Mouse (Mus musculus): ENCODE measurements around the gene Inafm1. TPM values are rescaled to one million over a fixed set of nuclear protein-coding genes. Genes with fewer than 3 reads are reported as not detected.
"Not testable (repeated sequence)": the region's sequence is repeated elsewhere in the genome, so short reads cannot be mapped to it uniquely, and the experiment has no call there.

The Inafm1 gene
- polyA plus RNA-seq, 1 experiment from 2014 or later = 20.5 TPM

DNA sequence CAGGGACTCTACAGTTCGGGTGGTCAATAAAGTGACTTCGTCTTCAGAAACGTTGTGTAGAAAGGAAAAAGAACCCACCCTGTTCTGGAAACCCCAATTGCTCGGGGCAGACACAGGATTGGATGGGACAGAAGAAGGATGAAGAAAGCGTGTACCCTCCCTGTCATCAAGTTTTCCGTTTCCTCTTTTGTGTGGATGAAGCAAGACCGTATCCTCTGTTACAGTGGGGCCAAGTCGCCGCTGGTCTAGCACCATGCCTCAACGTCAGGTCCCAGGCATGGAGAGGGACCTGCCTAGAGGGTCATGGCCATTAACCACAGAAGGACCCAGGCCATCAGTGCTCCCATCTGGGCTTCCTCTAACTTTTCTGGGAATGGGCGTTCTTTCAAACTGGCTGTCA is 15.6 kb downstream of the Inafm1 start:
- no peaks in the 10 kb centered on the region for H3K36me3 ChIP-seq
- H3K9ac ChIP-seq (replicated peaks) = no peak overlapping the region
- no peak overlapping the region for H3K4me3 ChIP-seq
- no peaks in the 10 kb centered on the region for H3K27me3 ChIP-seq
- no peak overlapping the region for H3K27ac ChIP-seq (replicated peaks)
- no peak overlapping the region for H3K4me2 ChIP-seq (replicated peaks)
- WGBS = 89% methylated on average over 11 of the region's 11 CpGs
- no peaks in the 10 kb centered on the region for H3K9me3 ChIP-seq
- H3K4me1 ChIP-seq = no peaks in the 10 kb centered on the region
- ATAC-seq (ENCODE audit: low FRiP score, low read depth) = no peak

DNA sequence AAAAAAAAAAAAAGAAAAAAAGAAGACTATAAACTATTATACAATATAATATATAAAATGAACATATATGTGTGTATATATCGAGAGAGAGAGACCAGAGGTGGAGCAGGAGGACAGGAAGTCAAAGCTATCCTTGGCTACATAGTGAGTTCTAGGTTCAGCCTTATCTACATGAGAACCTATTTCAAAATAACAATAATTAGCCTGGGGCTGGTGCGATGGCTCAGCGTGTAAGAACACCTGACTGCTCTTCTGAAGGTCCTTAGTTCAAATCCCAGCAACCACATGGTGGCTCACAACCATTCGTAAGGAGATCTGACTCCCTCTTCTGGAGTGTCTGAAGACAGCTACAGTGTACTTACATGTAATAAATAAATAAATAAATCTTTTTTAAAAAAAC is 17.5 kb downstream of the Inafm1 start:
- H3K36me3 ChIP-seq; H3K4me1 ChIP-seq; H3K27me3 ChIP-seq; H3K9me3 ChIP-seq; H3K9ac ChIP-seq (replicated peaks); ATAC-seq (ENCODE audit: low FRiP score, low read depth); H3K27ac ChIP-seq (replicated peaks); H3K4me3 ChIP-seq; H3K4me2 ChIP-seq (replicated peaks): not testable (repeated sequence)
- 80% methylated on average over 4 of the region's 4 CpGs for WGBS

DNA sequence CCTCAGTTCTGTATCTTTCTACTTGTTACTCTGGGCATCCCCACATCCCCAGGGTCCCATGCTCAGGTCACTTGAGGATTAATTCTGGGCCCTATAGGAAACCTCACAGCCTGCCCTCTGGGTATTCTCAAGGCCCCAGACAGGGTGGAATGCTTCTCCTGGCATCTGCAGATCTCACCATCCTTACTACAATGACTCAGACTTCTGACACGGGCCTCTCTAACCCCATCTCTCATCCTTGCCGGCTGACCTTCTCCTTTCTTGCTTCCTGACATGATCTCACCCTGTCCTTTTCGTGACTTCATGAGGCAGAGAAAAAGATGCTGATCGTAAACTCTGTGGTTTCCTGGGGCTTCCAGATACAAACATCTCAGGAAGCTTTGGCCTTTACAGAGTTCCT is 19.2 kb downstream of the Inafm1 start:
- Histone ChIP-seq H3K9ac (replicated peaks) (no peak overlapping the region), H3K9me3 (no peaks in the 10 kb centered on the region), H3K4me1 (no peaks in the 10 kb centered on the region), H3K36me3 (no peaks in the 10 kb centered on the region), H3K27ac (replicated peaks) (no peak overlapping the region), H3K4me3 (no peak overlapping the region), H3K27me3 (no peaks in the 10 kb centered on the region), H3K4me2 (replicated peaks) (no peak overlapping the region)
- WGBS = 70% methylated on average over 4 of the region's 4 CpGs
- ATAC-seq (ENCODE audit: low FRiP score, low read depth) = no peak

DNA sequence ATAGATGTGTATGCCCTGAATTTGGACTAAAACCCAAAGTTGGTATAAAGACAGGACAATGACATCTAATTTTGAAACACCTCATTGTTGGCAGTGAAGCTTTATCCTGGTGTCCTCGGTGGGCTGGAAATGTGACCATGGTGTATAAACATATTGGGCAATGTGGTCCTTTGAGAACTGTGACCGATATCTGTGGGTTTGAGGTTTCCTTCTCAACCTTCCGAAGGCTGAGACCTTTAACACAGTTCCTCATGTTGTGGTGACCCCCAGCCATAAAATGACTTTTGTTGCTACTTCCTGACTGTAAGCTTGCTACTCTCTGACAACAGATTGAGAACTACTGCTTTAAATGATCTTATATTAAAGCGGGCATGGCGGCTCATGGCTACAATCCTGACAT is 22.7 kb downstream of the Inafm1 start:
- Histone ChIP-seq H3K4me3 (no peak overlapping the region), H3K4me1 (no peaks in the 10 kb centered on the region), H3K9me3 (no peaks in the 10 kb centered on the region), H3K36me3 (no peaks in the 10 kb centered on the region), H3K9ac (replicated peaks) (no peak overlapping the region), H3K27me3 (no peaks in the 10 kb centered on the region), H3K4me2 (replicated peaks) (no peak overlapping the region), H3K27ac (replicated peaks) (no peak overlapping the region)
- no peak for ATAC-seq (ENCODE audit: low FRiP score, low read depth)
- WGBS = 85% methylated on average over 5 of the region's 5 CpGs

DNA sequence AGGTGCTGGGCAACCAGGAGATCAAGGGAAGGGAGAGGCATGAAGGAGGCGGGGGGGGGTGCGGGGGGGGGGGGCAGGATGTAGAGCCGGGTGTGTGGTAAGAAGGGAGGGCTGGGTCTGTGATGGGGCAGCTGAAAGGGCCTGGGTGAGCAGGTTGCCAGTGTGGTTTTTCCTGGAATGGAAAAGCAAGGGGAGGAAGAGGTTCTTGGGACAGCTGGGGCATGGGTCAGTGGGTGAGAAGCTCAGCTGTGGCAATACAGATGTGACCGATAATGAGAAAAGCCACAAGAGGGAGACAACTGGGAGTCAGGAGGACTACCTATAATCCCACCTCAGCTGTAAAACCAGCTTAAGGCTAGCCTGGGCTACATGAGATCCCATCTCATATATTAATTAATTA is 27.5 kb downstream of the Inafm1 start:
- no peaks in the 10 kb centered on the region for H3K4me1 ChIP-seq
- no peaks in the 10 kb centered on the region for H3K9me3 ChIP-seq
- H3K36me3 ChIP-seq = no peaks in the 10 kb centered on the region
- no peak for ATAC-seq (ENCODE audit: low FRiP score, low read depth)
- H3K27me3 ChIP-seq = no peaks in the 10 kb centered on the region
- WGBS = 70% methylated on average over 1 of the region's 4 CpGs
- H3K4me3 ChIP-seq = no peak overlapping the region
- no peak overlapping the region for H3K4me2 ChIP-seq (replicated peaks)
- no peak overlapping the region for H3K27ac ChIP-seq (replicated peaks)
- no peak overlapping the region for H3K9ac ChIP-seq (replicated peaks)

DNA sequence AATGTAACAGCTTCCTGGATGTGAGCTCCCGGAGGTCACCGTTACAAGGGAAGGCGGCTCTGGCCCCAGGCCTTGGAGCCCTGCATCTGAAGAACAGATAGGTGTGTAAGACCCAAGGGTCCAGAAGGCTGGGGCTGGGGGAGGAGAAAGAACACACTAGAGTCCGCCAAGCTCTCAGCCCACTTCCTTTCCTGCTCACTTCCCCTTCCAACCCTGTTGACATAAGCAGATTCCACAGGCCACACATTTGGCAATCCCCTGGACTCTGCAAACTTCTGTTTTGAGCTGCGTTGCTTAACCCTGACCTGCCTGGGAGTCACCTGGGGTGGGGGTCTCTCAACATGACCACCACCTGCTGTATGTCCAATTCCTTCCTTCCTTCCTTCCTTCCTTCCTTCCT is 29.4 kb downstream of the Inafm1 start, which contains the start of gene C5ar2:
Gene C5ar2, minus strand, starts transcription at position 88 of the 400 bp plus-strand sequence.
- ATAC-seq (ENCODE audit: low FRiP score, low read depth) = no peak
- WGBS = 82% methylated on average over 5 of the region's 5 CpGs
- H3K9ac ChIP-seq (replicated peaks) = no peak within 1 kb of the TSS

DNA sequence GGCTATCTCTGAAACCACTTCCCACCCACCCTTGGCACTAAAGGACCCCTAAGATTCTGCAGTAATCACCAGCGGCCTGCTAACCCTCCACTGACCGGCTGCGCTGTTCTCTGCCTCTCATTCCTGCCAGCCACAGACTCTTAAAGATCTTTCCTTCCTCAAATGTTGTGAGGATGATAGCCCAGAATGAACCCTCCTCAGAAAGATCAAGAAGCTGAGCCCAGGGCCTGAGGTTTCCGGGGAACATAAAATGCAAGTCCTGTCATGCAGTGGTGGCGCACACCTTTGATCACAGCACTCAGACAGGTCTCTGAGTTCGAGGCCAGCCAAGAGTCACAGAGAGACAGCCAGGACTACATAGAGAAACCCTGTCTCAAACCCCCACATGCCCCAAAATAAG is 31.2 kb downstream of the Inafm1 start:
- no peaks in the 10 kb centered on the region for H3K4me1 ChIP-seq
- ATAC-seq (ENCODE audit: low FRiP score, low read depth) = no peak
- H3K9ac ChIP-seq (replicated peaks) = no peak overlapping the region
- no peaks in the 10 kb centered on the region for H3K27me3 ChIP-seq
- 86% methylated on average over 6 of the region's 6 CpGs for WGBS
- H3K9me3 ChIP-seq = no peaks in the 10 kb centered on the region
- no peaks in the 10 kb centered on the region for H3K36me3 ChIP-seq
- H3K27ac ChIP-seq (replicated peaks) = no peak overlapping the region
- H3K4me3 ChIP-seq = no peak overlapping the region
- H3K4me2 ChIP-seq (replicated peaks) = no peak overlapping the region

More for the DNA sequence above, 29.4 kb downstream of the Inafm1 start, which contains the start of gene C5ar2:
- Histone ChIP-seq H3K4me2 (replicated peaks) (no peak within 1 kb of the TSS), H3K27ac (replicated peaks) (no peak within 1 kb of the TSS), H3K4me3 (no peak within 1 kb of the TSS), H3K4me1 (no peaks in the 10 kb centered on the region), H3K9me3 (no peaks in the 10 kb centered on the region), H3K36me3 (no peaks in the 10 kb centered on the region), H3K27me3 (no peaks in the 10 kb centered on the region)

DNA sequence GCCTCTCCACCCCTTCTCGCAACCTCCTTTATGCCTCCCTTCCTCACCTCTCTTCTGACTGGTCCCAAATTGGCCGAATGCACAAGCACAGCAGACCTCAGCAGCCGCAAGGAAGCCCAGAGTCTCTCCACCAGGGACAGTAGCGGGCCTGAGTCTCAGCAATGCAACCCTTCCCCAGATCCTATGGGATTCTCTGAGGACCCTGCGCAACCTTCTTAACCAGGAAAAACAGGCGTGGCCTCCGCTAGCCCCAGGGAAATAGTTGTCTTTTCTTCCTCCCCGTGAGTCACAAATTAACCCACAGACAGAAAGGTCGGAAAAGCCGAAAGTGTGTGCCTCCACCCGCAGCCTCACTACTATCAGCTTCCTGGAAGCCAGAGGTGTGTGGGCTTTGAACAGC is 31.6 kb downstream of the Inafm1 start:
- no peak overlapping the region for H3K4me2 ChIP-seq (replicated peaks)
- ATAC-seq (ENCODE audit: low FRiP score, low read depth) = no peak
- WGBS = 67% methylated on average over 11 of the region's 11 CpGs

DNA sequence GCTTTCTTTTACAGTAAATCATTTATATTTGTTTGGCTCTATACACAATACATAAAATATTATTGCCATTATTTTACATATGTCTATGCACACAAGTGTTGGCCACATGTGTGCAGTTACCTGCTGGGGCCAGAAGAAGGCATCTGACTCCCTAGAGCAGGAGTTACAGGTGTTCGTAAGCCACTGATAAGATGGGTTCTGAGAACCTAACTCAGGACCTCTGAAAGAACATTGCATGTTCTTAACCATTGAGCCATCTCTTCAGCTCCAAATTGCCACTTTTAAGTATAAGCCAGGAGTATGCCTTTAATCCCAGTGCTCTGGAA is 32.5 kb downstream of the Inafm1 start:
- no peaks in the 10 kb centered on the region for H3K4me1 ChIP-seq
- no peak for ATAC-seq (ENCODE audit: low FRiP score, low read depth)
- H3K9ac ChIP-seq (replicated peaks) = no peak overlapping the region
- H3K9me3 ChIP-seq = no peaks in the 10 kb centered on the region
- no peak overlapping the region for H3K4me2 ChIP-seq (replicated peaks)
- 94% methylated on average over 1 of the region's 1 CpGs for WGBS
- no peaks in the 10 kb centered on the region for H3K36me3 ChIP-seq
- H3K4me3 ChIP-seq = no peak overlapping the region
- H3K27me3 ChIP-seq = no peaks in the 10 kb centered on the region
- H3K27ac ChIP-seq (replicated peaks) = no peak overlapping the region

More for the DNA sequence above, 31.6 kb downstream of the Inafm1 start:
- Histone ChIP-seq H3K9ac (replicated peaks) (no peak overlapping the region), H3K4me1 (no peaks in the 10 kb centered on the region), H3K27me3 (no peaks in the 10 kb centered on the region), H3K4me3 (no peak overlapping the region), H3K9me3 (no peaks in the 10 kb centered on the region), H3K27ac (replicated peaks) (no peak overlapping the region), H3K36me3 (no peaks in the 10 kb centered on the region)

DNA sequence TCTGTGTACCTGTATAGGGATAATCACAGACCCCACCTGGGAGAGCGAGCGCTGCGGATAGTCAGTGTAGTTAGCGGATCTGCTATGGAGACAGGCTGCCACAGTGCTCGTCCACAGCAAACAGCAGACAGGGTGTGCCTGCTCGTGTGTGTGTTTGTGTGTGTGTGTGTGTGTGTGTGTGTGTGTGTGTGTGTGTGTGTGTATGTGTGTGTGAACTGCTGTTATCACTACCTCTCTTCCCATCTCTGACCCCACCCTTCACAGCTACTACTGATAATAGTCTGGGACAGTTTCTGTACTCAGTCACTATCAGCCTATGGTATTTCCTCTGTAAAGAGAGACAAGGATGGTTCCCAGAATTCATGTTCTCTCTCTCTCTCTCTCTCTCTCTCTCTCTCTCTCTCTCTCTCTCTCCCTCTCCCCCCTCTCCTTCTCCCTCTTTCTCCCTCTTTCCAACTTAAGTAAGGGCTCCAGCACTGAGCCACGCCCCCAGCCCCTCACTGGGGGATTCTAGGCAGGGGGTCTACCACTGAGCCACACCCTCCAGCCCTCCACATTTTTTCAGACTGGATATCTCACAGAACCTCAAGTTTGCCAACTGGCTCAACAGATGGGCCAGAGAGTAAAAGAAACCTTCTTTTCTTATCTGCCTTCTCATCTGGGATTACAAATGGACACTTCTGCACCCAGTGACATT is 33.0 kb downstream of the Inafm1 start:
- no peaks in the 10 kb centered on the region for H3K36me3 ChIP-seq
- H3K4me1 ChIP-seq = no peaks in the 10 kb centered on the region
- ATAC-seq (ENCODE audit: low FRiP score, low read depth) = no peak
- no peak overlapping the region for H3K9ac ChIP-seq (replicated peaks)
- H3K4me3 ChIP-seq = no peak overlapping the region
- no peaks in the 10 kb centered on the region for H3K9me3 ChIP-seq
- no peaks in the 10 kb centered on the region for H3K27me3 ChIP-seq
- no peak overlapping the region for H3K27ac ChIP-seq (replicated peaks)
- no peak overlapping the region for H3K4me2 ChIP-seq (replicated peaks)
- WGBS = 83% methylated on average over 7 of the region's 7 CpGs

DNA sequence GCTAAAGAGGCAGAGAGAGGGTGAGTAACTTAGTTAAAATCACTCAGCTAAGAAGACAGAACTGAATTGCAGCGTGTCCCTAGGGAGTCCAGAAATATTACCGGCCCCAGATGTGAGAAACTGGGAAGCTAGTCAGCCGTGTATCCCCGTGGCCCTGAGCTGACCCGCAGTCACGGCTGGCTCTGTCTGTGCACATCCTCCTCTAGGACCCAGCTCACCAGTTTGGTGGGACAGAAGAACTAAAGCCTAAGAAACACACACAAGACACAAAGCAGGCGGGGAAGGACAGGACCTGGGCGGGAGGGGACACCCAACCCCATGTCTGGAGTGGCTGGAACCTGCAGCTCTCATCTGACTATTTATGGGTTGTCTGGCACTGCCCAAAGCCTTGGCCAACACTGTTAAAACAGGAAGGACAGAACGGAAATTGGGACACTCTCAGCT is 33.8 kb downstream of the Inafm1 start:
- Histone ChIP-seq H3K4me1 (no peaks in the 10 kb centered on the region), H3K4me2 (replicated peaks) (no peak overlapping the region), H3K9ac (replicated peaks) (no peak overlapping the region), H3K27ac (replicated peaks) (no peak overlapping the region), H3K4me3 (no peak overlapping the region), H3K27me3 (no peaks in the 10 kb centered on the region), H3K36me3 (no peaks in the 10 kb centered on the region), H3K9me3 (no peaks in the 10 kb centered on the region)
- 67% methylated on average over 9 of the region's 9 CpGs for WGBS
- ATAC-seq (ENCODE audit: low FRiP score, low read depth) = no peak

DNA sequence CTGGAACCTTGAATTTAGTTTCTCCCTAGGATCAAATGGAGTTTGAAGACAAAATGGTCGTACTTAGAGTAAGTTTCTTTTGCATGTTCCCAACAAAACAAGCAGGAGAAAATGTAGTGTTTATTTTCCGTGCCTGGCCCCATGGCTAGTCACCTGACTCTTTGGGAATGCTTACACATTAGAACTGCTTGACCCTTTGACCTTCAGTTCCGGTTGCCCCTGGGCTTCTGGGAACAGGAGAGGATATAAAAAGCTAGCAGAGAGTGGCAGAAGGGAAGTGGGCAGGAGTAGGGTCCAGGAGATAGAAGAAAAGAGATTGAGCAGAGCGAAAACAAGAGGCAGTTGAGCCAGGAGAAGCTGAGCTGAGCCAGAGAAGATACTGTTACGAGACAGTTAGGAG is 43.5 kb downstream of the Inafm1 start:
- no peak overlapping the region for H3K27ac ChIP-seq (replicated peaks)
- ATAC-seq (ENCODE audit: low FRiP score, low read depth) = no peak
- no peak overlapping the region for H3K9ac ChIP-seq (replicated peaks)
- peaks cover 6% of the 10 kb centered on the region for H3K9me3 ChIP-seq
- no peak overlapping the region for H3K4me3 ChIP-seq
- H3K36me3 ChIP-seq = no peaks in the 10 kb centered on the region
- WGBS = 58% methylated on average over 5 of the region's 5 CpGs
- H3K4me2 ChIP-seq (replicated peaks) = no peak overlapping the region
- H3K27me3 ChIP-seq = no peaks in the 10 kb centered on the region
- no peaks in the 10 kb centered on the region for H3K4me1 ChIP-seq

All from midbrain, embryonic 12.5 days (tissue).